ENCODE assay signal across 38 mouse cellular contexts in the genomic region with DNA sequence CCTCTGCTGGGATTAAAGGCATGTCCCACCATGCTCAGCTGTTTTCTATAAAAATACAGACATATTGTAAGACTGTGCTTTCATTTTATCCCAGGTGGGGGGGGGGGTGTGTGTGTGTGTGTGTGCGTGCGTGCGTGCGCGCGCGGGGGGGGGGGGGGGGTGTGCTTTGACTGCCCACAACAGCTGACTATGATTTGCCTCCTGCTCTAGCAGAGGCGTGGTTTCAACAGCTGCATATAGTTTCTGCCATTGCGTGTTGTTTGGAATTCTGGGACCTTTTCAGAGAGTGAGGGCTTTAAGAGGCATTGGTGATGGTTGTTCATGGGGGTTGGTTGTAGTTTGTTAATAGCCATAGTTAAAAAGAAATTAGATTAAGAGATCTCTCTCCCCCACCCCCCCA. TPM values are rescaled to one million over a fixed set of nuclear protein-coding genes. Genes with fewer than 3 reads are reported as not detected.
"Had no signal": no experiment of that assay in that cellular context is flagged by ENCODE, and none has a peak within 500 bp of the region (broad histone marks: within the 10 kb centered on the region; RNA-seq: fewer than 3 reads in every experiment).

No protein-coding gene starts in this region.

- ATAC-seq: hindbrain, postnatal 0 days; intestine, embryonic 16.5 days had no signal

- H3K9ac ChIP-seq: heart, embryonic 15.5 days; hindbrain, embryonic 15.5 days; kidney, embryonic 15.5 days; limb, embryonic 12.5 days; liver, embryonic 13.5 days had no signal

- DNase-seq: gastrocnemius, postnatal 14 days; gastrocnemius, postnatal 36 days; heart, adult 11 months; heart, adult 2 months; heart, postnatal 14 days; heart, postnatal 36 days; kidney, adult 11 months; kidney, adult 2 months; kidney, adult 9 months; kidney, postnatal 14 days; kidney, postnatal 36 days; liver; liver, embryonic 13.5 days had no signal

- H3K27me3 ChIP-seq: heart, embryonic 13.5 days; heart, embryonic 15.5 days; hindbrain, embryonic 15.5 days; kidney, embryonic 15.5 days; limb, embryonic 12.5 days; liver, embryonic 13.5 days had no signal

- H3K36me3 ChIP-seq: hindbrain, embryonic 15.5 days had no signal

- H3K9me3 ChIP-seq: heart, embryonic 13.5 days; heart, embryonic 15.5 days; hindbrain, embryonic 15.5 days; kidney, embryonic 15.5 days; limb, embryonic 10.5 days; limb, embryonic 12.5 days; liver, embryonic 13.5 days had no signal

- H3K4me3 ChIP-seq: heart, adult 2 months; heart, embryonic 13.5 days; heart, embryonic 15.5 days; hindbrain, embryonic 15.5 days; kidney, embryonic 15.5 days; left cerebral cortex, adult 2 months; limb, embryonic 10.5 days; limb, embryonic 12.5 days; liver, embryonic 13.5 days had no signal

- H3K27ac ChIP-seq: heart, adult 2 months; heart, embryonic 13.5 days; heart, embryonic 15.5 days; hindbrain, embryonic 15.5 days; hindbrain, postnatal 0 days; kidney, embryonic 15.5 days; kidney, postnatal 0 days; left cerebral cortex, adult 2 months; limb, embryonic 10.5 days; limb, embryonic 12.5 days; liver, embryonic 13.5 days had no signal

- H3K4me2 ChIP-seq: heart, embryonic 11.5 days; heart, embryonic 13.5 days; heart, embryonic 15.5 days; hindbrain, embryonic 15.5 days; kidney, embryonic 15.5 days; limb, embryonic 12.5 days; liver, embryonic 11.5 days; liver, embryonic 13.5 days had no signal

RNA-seq across cellular contexts. Expression of a gene that starts 7.4 kb away (rescaled TPM):
- total RNA-seq: gastrocnemius, adult 18-20 months; gastrocnemius, adult 8-10 months; gastrocnemius, postnatal 14 days; gastrocnemius, postnatal 36 days; heart, adult 2 months; heart, postnatal 14 days; heart, postnatal 36 days; hematopoietic stem cell, adult 5-6 weeks; hindbrain, postnatal 0 days; layer of hippocampus, adult 18-20 months; layer of hippocampus, postnatal 10 days; layer of hippocampus, postnatal 25 days; left cerebral cortex, adult 2 months; left cerebral cortex, postnatal 14 days; left cerebral cortex, postnatal 36 days had no signal
- polyA plus RNA-seq: heart, adult 2 months; heart, embryonic 11.5 days; heart, embryonic 13.5 days; heart, embryonic 15.5 days; heart, postnatal 0 days; hindbrain, embryonic 11.5 days; hindbrain, embryonic 15.5 days; hindbrain, postnatal 0 days; intestine, embryonic 14.5 days; intestine, embryonic 16.5 days; kidney, adult 2 months; kidney, embryonic 15.5 days; kidney, postnatal 0 days; large intestine, adult 2 months; limb, embryonic 10.5 days; limb, embryonic 12.5 days; limb, embryonic 14.5 days; liver, embryonic 11.5 days; liver, embryonic 13.5 days had no signal
